Mouse (Mus musculus) C2C12 (cell line): ENCODE results near the gene Tlcd2. TPM values are rescaled to one million over a fixed set of nuclear protein-coding genes. Genes with fewer than 3 reads are reported as not detected.

Experiments
- H3K27me3 ChIP-seq: one replicate; pipeline ENCODE4 v1.6.1; 2011; ENCODE audit not compliant: control insufficient read depth, insufficient read depth, insufficient read length
- H3K36me3 ChIP-seq: one replicate; pipeline ENCODE4 v1.6.1; 2011; ENCODE audit not compliant: control insufficient read depth, insufficient read depth
- H3K4me3 ChIP-seq: one replicate; pipeline ENCODE4 v1.5.1; 2011; ENCODE audit warnings: mild to moderate bottlenecking, control low read depth; ENCODE audit not compliant: poor library complexity, insufficient read depth, severe bottlenecking
- H3K79me2 ChIP-seq: one replicate; pipeline ENCODE4 v1.6.1; 2011; ENCODE audit not compliant: control insufficient read depth, insufficient read depth
- H3K79me3 ChIP-seq: one replicate; pipeline ENCODE4 v1.6.1; 2011; ENCODE audit warnings: low read depth, control low read depth
- H3ac ChIP-seq: one replicate; pipeline ENCODE3; 2011; ENCODE audit warnings: low read depth; ENCODE audit not compliant: control insufficient read depth, insufficient read length
- CEBPB ChIP-seq: IDR thresholded peaks from one replicate; pipeline ENCODE4 v1.6.1; 2011; ENCODE audit warnings: low read depth, mild to moderate bottlenecking, control low read depth, moderate library complexity
- CTCF ChIP-seq: IDR thresholded peaks from one replicate; pipeline ENCODE4 v1.5.1; 2011; ENCODE audit not compliant: control insufficient read depth, insufficient read depth, insufficient read length
- FOSL1 ChIP-seq: IDR thresholded peaks from one replicate; pipeline ENCODE4 v1.8.0; 2011; ENCODE audit warnings: mild to moderate bottlenecking, low read length; ENCODE audit not compliant: poor library complexity, insufficient read depth, severe bottlenecking
- MAX ChIP-seq: IDR thresholded peaks from one replicate; pipeline ENCODE4 v1.6.1; 2011; ENCODE audit warnings: mild to moderate bottlenecking, control low read depth
- MYOD1 ChIP-seq: IDR thresholded peaks from one replicate; pipeline ENCODE4 v1.6.1; 2011; ENCODE audit warnings: low read depth; ENCODE audit not compliant: control insufficient read depth, insufficient read length
- MYOG ChIP-seq: IDR thresholded peaks from one replicate; pipeline ENCODE4 v1.6.1; 2011; ENCODE audit not compliant: control insufficient read depth, insufficient read length; ENCODE audit errors: extremely low read depth
- USF1 ChIP-seq: IDR thresholded peaks from one replicate; pipeline ENCODE4 v1.6.1; 2011; ENCODE audit warnings: low read depth, mild to moderate bottlenecking, control low read depth, moderate library complexity
- polyA plus RNA-seq: library from polyadenylated mRNA; unstranded; fragments of >200 nt; fragmentation: generic; extraction: Trizol; gene quantifications from one replicate; pipeline ENCODE4 v1.2.1, GENCODE M21; 2012; ENCODE audit warnings: missing spikeins

Tlcd2 gene
- polyA plus RNA-seq, 1 experiment, result 1.5 TPM

DNA sequence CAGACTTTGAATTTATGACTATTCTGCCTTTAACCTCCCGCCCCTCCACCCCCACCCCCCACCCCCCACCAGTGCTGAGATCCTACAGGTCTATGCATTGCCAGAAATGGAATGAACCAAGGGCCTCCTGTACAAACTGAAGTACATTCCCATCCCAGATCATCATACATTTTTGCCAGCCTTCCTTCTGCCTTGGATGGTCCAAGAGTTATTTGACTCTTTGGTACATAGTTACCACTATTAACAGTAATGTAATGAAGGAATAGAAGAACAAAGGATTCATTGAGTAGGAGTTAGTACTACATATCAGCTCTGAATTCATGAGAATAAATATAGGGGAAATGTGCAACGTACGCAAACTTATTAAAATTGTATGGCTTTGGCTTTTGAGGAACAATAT lies 24.7 kb downstream of the Tlcd2 start:
- peaks cover 47% of the 10 kb centered on the region for H3K79me2 ChIP-seq
- peaks cover 32% of the 10 kb centered on the region for H3K79me3 ChIP-seq
- no peaks in the 10 kb centered on the region for H3K27me3 ChIP-seq
- TF ChIP-seq MAX (no peak), CEBPB (no peak), CTCF (no peak), USF1 (no peak), MYOG (no peak), MYOD1 (no peak), FOSL1 (no peak)
- H3ac ChIP-seq, result no peak overlapping the region
- no peak overlapping the region for H3K4me3 ChIP-seq
- H3K36me3 ChIP-seq, result peaks cover 34% of the 10 kb centered on the region

DNA sequence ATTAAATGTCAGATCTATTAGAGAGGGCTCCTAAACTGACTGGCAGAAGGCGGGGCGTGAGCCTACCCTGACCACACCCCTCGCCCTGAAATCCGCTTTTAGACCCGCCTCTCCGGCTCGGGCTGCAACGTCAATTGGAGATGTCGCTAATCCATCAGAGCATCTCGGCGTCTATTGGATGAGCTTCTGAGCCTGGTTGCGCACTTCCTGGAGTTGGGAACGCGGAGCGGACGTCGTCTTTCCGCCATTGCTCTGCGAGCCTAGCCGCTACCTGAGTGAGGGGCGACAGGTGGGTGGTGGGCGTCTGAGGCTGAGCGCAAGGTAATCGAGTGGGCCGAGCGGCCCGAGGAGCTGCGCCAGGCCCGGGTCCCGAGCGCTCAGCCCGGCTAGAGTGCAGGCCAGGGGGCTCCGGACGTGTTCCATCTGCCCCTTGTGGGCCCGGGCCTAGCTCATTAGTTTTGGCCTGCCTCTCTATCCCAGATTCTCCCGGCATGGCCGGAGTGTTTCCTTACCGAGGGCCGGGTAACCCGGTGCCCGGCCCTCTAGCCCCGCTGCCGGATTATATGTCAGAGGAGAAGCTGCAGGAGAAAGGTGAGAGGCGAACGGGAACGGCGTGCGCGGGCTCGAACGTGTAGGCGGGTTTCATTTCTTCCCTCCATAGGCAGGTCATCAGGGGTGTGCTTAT lies 25.2 kb downstream of the Tlcd2 start, which contains the start of gene Prpf8:
Gene Prpf8, plus strand, starts transcription at position 216 of the 685 bp plus-strand sequence.
- peak within 1 kb of the TSS; percentile 92 for H3K4me3 ChIP-seq
- peaks cover 48% of the 10 kb centered on the region for H3K79me2 ChIP-seq
- peaks cover 40% of the 10 kb centered on the region for H3K36me3 ChIP-seq
- no peaks in the 10 kb centered on the region for H3K27me3 ChIP-seq
- H3K79me3 ChIP-seq, result peaks cover 32% of the 10 kb centered on the region
- TF ChIP-seq USF1 (no peak), FOSL1 (no peak), CEBPB (no peak), MYOG (no peak), MYOD1 (peak; percentile 7), CTCF (no peak), MAX (peak; percentile 49)
- H3ac ChIP-seq, result peak within 1 kb of the TSS; percentile 83

DNA sequence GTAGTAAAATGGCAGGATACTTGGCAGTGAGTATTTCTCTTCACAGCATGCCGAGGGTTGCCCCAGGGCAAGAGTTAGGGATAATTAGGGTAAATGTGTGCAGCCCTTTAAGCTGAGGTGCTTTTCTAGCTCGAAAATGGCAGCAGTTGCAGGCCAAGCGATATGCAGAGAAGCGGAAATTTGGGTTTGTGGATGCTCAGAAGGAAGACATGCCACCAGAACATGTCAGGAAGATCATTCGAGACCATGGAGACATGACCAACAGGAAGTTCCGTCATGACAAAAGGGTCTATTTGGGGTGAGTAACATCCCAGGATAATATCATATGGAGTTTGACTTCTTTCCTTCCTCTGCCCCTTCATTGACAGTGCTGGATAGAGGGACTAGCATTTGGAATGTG lies 26.0 kb downstream of the Tlcd2 start:
- no peak for TF ChIP-seq MYOD1
- TF ChIP-seq MYOG, result no peak
- no peak for TF ChIP-seq CEBPB
- no peak for TF ChIP-seq FOSL1
- TF ChIP-seq CTCF, result no peak
- no peak for TF ChIP-seq USF1
- TF ChIP-seq MAX, result no peak
- peaks cover 47% of the 10 kb centered on the region for H3K36me3 ChIP-seq
- H3K79me3 ChIP-seq, result peaks cover 32% of the 10 kb centered on the region
- no peaks in the 10 kb centered on the region for H3K27me3 ChIP-seq
- H3K79me2 ChIP-seq, result peaks cover 56% of the 10 kb centered on the region
- H3ac ChIP-seq, result peak overlapping the region; percentile 83
- peak overlapping the region; percentile 92 for H3K4me3 ChIP-seq

DNA sequence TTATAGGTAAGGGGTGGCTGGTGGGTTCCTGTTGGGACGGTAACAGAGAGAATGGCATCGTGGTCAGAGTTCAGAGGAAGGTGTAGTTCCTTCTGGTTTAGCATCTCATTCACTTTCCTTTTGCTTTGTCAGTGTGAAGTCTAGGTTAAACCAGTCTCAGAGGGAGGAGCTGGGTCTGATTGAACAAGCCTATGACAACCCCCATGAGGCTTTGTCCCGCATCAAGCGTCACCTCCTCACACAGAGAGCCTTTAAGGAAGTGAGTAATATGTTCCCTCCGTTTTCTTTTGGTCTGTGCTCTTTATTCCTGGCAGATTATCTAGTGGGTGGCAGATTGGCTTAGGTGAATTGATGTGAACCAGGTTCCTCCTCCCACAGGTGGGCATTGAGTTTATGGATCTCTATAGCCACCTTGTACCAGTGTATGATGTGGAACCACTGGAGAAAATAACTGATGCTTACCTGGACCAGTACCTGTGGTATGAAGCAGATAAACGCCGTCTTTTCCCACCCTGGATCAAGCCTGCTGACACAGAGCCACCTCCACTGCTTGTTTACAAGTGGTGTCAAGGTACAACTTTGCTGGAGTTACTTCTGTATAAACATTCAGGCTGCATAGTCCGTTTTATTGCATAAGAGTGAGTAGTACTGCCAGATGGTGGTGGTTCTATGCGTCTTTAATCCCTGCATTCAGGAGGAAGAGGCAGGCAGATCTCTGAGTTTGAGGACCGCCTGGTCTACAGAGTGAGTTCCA lies 33.0 kb downstream of the Tlcd2 start:
- Histone ChIP-seq H3K36me3 (peaks cover 100% of the 10 kb centered on the region), H3K79me3 (peaks cover 5% of the 10 kb centered on the region), H3ac (no peak overlapping the region), H3K27me3 (no peaks in the 10 kb centered on the region), H3K79me2 (peaks cover 26% of the 10 kb centered on the region), H3K4me3 (no peak overlapping the region)
- TF ChIP-seq FOSL1, result no peak
- no peak for TF ChIP-seq CTCF
- TF ChIP-seq USF1, result no peak
- TF ChIP-seq CEBPB, result no peak
- TF ChIP-seq MYOG, result no peak

DNA sequence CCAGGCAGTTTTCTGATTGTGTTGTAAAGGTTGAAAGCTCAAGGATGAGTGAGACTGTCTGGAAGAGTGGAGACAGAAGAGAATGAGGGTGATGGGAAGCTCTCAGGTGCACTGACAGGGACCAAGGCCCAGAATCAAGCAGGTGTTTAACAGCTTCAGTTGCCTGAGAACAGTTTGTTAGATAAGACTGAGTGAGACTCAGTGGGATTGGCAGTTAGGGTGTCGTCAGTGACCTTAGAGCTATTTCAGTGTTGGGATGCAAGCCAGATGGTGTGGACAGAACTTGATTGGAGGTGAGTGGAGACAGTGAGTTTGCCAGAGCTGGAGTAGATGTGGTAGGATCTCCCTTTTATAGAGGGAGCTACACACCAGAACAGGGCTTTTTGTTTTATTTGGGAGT lies 36.6 kb downstream of the Tlcd2 start:
- H3K4me3 ChIP-seq, result no peak overlapping the region
- H3K79me3 ChIP-seq, result no peaks in the 10 kb centered on the region
- H3K36me3 ChIP-seq, result peaks cover 100% of the 10 kb centered on the region
- H3ac ChIP-seq, result no peak overlapping the region
- no peaks in the 10 kb centered on the region for H3K27me3 ChIP-seq
- no peaks in the 10 kb centered on the region for H3K79me2 ChIP-seq
- TF ChIP-seq MYOD1 (no peak), CTCF (no peak), USF1 (no peak), CEBPB (no peak), MYOG (no peak), MAX (no peak), FOSL1 (no peak)

DNA sequence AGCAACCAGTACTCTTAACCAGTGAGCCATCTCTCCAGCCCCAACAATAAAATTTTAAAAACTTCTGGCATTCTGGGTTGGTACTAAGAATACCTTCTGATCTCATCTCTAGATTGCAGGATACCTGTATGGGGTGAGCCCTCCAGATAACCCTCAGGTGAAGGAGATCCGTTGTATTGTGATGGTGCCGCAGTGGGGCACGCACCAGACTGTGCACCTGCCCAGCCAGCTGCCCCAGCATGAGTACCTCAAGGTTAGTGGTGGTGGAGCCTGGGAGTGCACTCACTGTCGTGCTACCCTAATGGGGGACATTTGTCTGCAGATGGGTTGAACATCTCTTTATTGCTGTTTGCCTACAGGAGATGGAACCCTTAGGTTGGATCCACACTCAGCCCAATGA lies 46.6 kb downstream of the Tlcd2 start:
- Histone ChIP-seq H3K4me3 (no peak overlapping the region), H3K36me3 (peaks cover 77% of the 10 kb centered on the region), H3ac (no peak overlapping the region), H3K27me3 (no peaks in the 10 kb centered on the region), H3K79me3 (no peaks in the 10 kb centered on the region), H3K79me2 (no peaks in the 10 kb centered on the region)
- no peak for TF ChIP-seq MAX
- no peak for TF ChIP-seq MYOD1
- TF ChIP-seq CTCF, result no peak
- no peak for TF ChIP-seq CEBPB
- no peak for TF ChIP-seq FOSL1
